Mouse (Mus musculus) myocyte (in vitro differentiated cells): ENCODE data around the gene 4930503B20Rik.

ENCODE experiments used
- CEBPB ChIP-seq: IDR thresholded peaks from 2 replicates; pipeline ENCODE4 v1.6.1; 2011; ENCODE audit warnings: mild to moderate bottlenecking, moderate library complexity; ENCODE audit not compliant: poor library complexity, insufficient read depth, severe bottlenecking
- E2F4 ChIP-seq: IDR thresholded peaks from one replicate; pipeline ENCODE4 v1.6.1; 2011; ENCODE audit warnings: mild to moderate bottlenecking, control low read depth, moderate library complexity; ENCODE audit not compliant: insufficient read depth
- MAX ChIP-seq: IDR thresholded peaks from one replicate; pipeline ENCODE4 v1.6.1; 2011; ENCODE audit warnings: low read depth, mild to moderate bottlenecking, control low read depth
- MYOD1 ChIP-seq, 3 experiments: IDR thresholded peaks; one replicate each; pipeline ENCODE4 v1.6.1; 2011; ENCODE audit warnings: control low read depth in 2 of 3, low read depth in 2 of 3, mild to moderate bottlenecking in 2 of 3, moderate library complexity in 1 of 3; ENCODE audit not compliant: insufficient read length in 2 of 3, control insufficient read depth in 1 of 3
- MYOG ChIP-seq, 3 experiments: IDR thresholded peaks; one replicate each; pipeline ENCODE4 v1.6.1; 2011; ENCODE audit warnings: control low read depth in 2 of 3, low read depth in 2 of 3, mild to moderate bottlenecking in 2 of 3; ENCODE audit not compliant: insufficient read length in 2 of 3, control insufficient read depth in 1 of 3, insufficient read depth in 1 of 3
- POLR2A ChIP-seq: IDR thresholded peaks from one replicate; pipeline ENCODE4 v1.6.1; 2011; ENCODE audit warnings: low read depth, mild to moderate bottlenecking, control low read depth, moderate library complexity; ENCODE audit not compliant: insufficient read length
- POLR2AphosphoS2 ChIP-seq: IDR thresholded peaks from one replicate; pipeline ENCODE4 v1.6.1; 2011; ENCODE audit warnings: low read depth, control low read depth; ENCODE audit not compliant: insufficient read length
- REST ChIP-seq: IDR thresholded peaks from one replicate; pipeline ENCODE4 v1.6.1; 2011; ENCODE audit warnings: mild to moderate bottlenecking, control low read depth, moderate library complexity; ENCODE audit not compliant: insufficient read depth, insufficient read length
- SRF ChIP-seq: IDR thresholded peaks from one replicate; pipeline ENCODE4 v1.6.1; 2011; ENCODE audit warnings: low read depth; ENCODE audit not compliant: control insufficient read depth, insufficient read length
- TCF12 ChIP-seq: IDR thresholded peaks from one replicate; pipeline ENCODE4 v1.6.1; 2011; ENCODE audit warnings: mild to moderate bottlenecking, control low read depth; ENCODE audit not compliant: poor library complexity, insufficient read depth, severe bottlenecking
- TCF3 ChIP-seq: IDR thresholded peaks from one replicate; pipeline ENCODE4 v1.6.1; 2011; ENCODE audit warnings: low read depth, control low read depth; ENCODE audit not compliant: insufficient read length
- USF1 ChIP-seq: IDR thresholded peaks from one replicate; pipeline ENCODE4 v1.6.1; 2011; ENCODE audit warnings: low read depth, mild to moderate bottlenecking, control low read depth, moderate library complexity

DNA sequence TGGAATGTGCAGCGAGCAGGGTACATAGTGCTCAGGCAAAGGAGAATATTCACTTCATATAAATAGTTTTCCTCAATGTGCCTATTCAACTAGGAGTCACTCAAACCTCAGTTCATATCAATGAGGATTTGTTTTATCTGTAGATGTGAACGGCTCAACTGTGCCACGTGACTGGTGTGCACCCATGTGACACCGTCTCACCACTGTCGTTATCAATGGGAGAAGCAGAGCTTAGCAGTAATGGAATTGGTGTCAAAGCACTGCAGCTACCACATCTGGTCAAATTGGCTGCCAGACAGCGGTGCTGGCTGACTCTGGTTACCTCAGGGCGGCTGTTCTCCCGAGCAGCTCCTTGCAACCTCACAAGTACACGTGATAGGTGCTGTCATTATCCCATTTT, 46.5 kb downstream of the 4930503B20Rik start:
- no peak for TF ChIP-seq POLR2A
- no peak for TF ChIP-seq TCF12
- TF ChIP-seq SRF: no peak
- no peak for TF ChIP-seq MAX
- no peak for TF ChIP-seq MYOD1 (IDR thresholded peaks at IDR 0.05; ENCODE audit: control insufficient read depth in 1 of 3, insufficient read length in 2 of 3, low read depth in 2 of 3)
- TF ChIP-seq E2F4: no peak
- TF ChIP-seq USF1: no peak
- no peak for TF ChIP-seq CEBPB
- no peak for TF ChIP-seq TCF3
- TF ChIP-seq POLR2AphosphoS2: no peak
- no peak for TF ChIP-seq REST
- TF ChIP-seq MYOG (IDR thresholded peaks at IDR 0.05; ENCODE audit: control insufficient read depth in 1 of 3, insufficient read depth in 1 of 3, insufficient read length in 2 of 3, low read depth in 2 of 3): no peak
